Mouse (Mus musculus) liver, embryonic 16.5 days (tissue): Measurements from ENCODE around the gene Phldb3. TPM values are rescaled to one million over a fixed set of nuclear protein-coding genes. Genes with fewer than 3 reads are reported as not detected.

Source experiments
- ATAC-seq: fragments of 200-750 bp; cut with Nextera tagmentation; 2 replicates; pipeline ENCODE4 v1.8.0; 2017; ENCODE audit warnings: low read depth, mild to moderate bottlenecking, moderate number of reproducible peaks, moderate library complexity
- H3K27ac ChIP-seq: fragments of 300-500 bp; sonication (generic); 2 replicates; pipeline ENCODE4 v1.5.1; 2014; ENCODE audit warnings: mild to moderate bottlenecking, low read length
- H3K27me3 ChIP-seq: fragments of 300-500 bp; sonication (generic); 2 replicates; pipeline ENCODE4 v1.6.1; 2014; ENCODE audit warnings: low read depth, low read length, mixed read lengths; ENCODE audit not compliant: control insufficient read depth, insufficient read depth
- H3K36me3 ChIP-seq: fragments of 300-500 bp; sonication (generic); 2 replicates; pipeline ENCODE4 v1.6.1; 2014; ENCODE audit warnings: mild to moderate bottlenecking; ENCODE audit not compliant: control insufficient read depth, insufficient read depth
- H3K4me1 ChIP-seq: fragments of 300-500 bp; sonication (generic); 2 replicates; pipeline ENCODE4 v1.6.1; 2014; ENCODE audit warnings: low read depth, low read length, mixed read lengths; ENCODE audit not compliant: control insufficient read depth
- H3K4me2 ChIP-seq: fragments of 300-500 bp; sonication (generic); 2 replicates; pipeline ENCODE4 v1.6.1; 2014; ENCODE audit warnings: low read depth, low read length, mixed read lengths
- H3K4me3 ChIP-seq: fragments of 300-500 bp; sonication (generic); 2 replicates; pipeline ENCODE4 v1.5.1; 2014; ENCODE audit warnings: low read depth, mild to moderate bottlenecking, low read length
- H3K9ac ChIP-seq: fragments of 300-500 bp; sonication (generic); 2 replicates; pipeline ENCODE4 v1.6.1; 2014; ENCODE audit warnings: low read depth, low read length
- H3K9me3 ChIP-seq: fragments of 300-500 bp; sonication (generic); replicated peaks from 2 replicates; pipeline ENCODE4 v1.6.1; 2016; ENCODE audit warnings: low read length; ENCODE audit not compliant: control insufficient read depth
- WGBS: fragments of 180-500 bp; shearing (Covaris S2); extraction: QIAGEN DNeasy Blood & Tissue Kit; methylation state at CpG from one replicate; pipeline ENCODE4 v1.1.7; 2014; ENCODE audit not compliant: insufficient replicate concordance; 5-methylcytosine and 5-hydroxymethylcytosine counted together
- polyA plus RNA-seq: library from polyadenylated mRNA; unstranded; fragments of >200 nt; fragmentation: Nextera tagmentation; extraction: Ambion mirVana; gene quantifications from 2 replicates; pipeline ENCODE4 v1.2.1, GENCODE M21; 2015

Phldb3 gene
- 0.08 and 0.18 TPM in 2 replicates for polyA plus RNA-seq

- Histone ChIP-seq H3K36me3 (no peaks in the 10 kb centered on the region), H3K4me2 (peak within 1 kb of the TSS; percentile 86), H3K4me1 (peaks cover 22% of the 10 kb centered on the region), H3K9me3 (no peaks in the 10 kb centered on the region), H3K27ac (peak within 1 kb of the TSS; percentile 53), H3K4me3 (peak within 1 kb of the TSS; percentile 72), H3K9ac (peak within 1 kb of the TSS; percentile 67), H3K27me3 (peaks cover 11% of the 10 kb centered on the region)
- 3% methylated on average over 26 of the region's 27 CpGs for WGBS
- ATAC-seq = peak; percentile 48
These were observed at the start of gene Phldb3 for GRCm38 (mm10) chr7:24610144-24610878. Gene Phldb3 (plus strand): TSS chr7:24610763.

DNA sequence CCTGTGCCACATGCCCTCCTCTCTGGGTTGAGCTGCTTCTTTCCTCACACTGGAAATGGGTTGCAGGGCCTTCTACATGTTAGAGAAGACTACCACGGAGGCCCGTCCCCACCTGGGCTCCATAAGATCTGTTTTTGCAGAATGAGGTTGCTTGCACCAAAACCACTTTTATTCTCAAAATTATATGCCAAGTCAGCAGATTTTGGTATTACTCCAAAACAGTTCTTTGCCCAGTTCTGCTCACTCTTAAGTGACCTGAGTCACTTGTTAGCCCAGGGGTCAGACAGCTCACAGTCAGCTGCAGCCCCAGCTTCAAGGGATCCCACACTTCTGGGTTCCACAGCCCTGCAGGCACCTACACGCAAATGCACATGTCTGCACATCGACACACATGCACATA lies 49.1 kb upstream of the Phldb3 start:
- ATAC-seq = no peak
- Histone ChIP-seq H3K27ac (no peak overlapping the region), H3K36me3 (peaks cover 12% of the 10 kb centered on the region)

DNA sequence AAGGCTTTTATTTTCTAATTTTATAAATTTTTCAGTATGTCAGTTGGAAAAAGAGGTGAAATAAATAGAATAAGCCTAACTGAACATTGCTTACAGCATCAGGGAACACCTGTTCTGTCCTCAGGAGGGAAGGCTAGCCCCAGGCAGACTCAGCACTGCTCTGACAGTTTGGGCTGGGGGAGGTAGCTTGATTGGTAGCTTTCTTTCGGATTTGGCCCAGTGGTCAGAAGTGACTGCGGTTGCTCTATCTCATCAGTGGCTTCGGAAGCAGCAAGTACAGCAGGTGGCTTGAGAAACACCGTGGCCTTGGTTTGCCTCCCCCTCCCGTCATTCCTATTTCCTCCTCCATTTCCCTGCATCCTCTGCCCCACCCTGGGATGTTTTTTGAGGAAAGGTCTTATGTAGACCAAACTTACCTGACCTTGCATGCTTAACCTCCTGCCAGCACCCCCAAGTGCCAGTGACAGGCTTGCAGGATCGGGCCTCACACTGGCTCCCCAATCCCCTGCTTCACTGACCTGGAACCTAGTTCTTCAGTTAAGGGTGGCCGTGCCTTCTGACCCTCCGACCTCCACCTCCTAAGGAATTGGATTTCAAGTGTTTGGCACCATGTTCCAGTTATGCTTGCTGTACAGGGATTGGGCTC lies 47.2 kb upstream of the Phldb3 start:
- no peak overlapping the region for H3K27ac ChIP-seq
- no peak overlapping the region for H3K4me3 ChIP-seq
- H3K4me1 ChIP-seq = no peaks in the 10 kb centered on the region
- H3K9me3 ChIP-seq = no peaks in the 10 kb centered on the region
- H3K9ac ChIP-seq = no peak overlapping the region
- H3K36me3 ChIP-seq = peaks cover 25% of the 10 kb centered on the region
- no peaks in the 10 kb centered on the region for H3K27me3 ChIP-seq
- H3K4me2 ChIP-seq = no peak overlapping the region
- WGBS = 75% methylated on average over 8 of the region's 8 CpGs
- no peak for ATAC-seq

More for the DNA sequence above, 49.1 kb upstream of the Phldb3 start:
- no peaks in the 10 kb centered on the region for H3K27me3 ChIP-seq
- WGBS = 82% methylated on average over 4 of the region's 4 CpGs
- no peak overlapping the region for H3K4me3 ChIP-seq
- H3K9me3 ChIP-seq = no peaks in the 10 kb centered on the region
- no peak overlapping the region for H3K9ac ChIP-seq
- no peaks in the 10 kb centered on the region for H3K4me1 ChIP-seq
- no peak overlapping the region for H3K4me2 ChIP-seq

DNA sequence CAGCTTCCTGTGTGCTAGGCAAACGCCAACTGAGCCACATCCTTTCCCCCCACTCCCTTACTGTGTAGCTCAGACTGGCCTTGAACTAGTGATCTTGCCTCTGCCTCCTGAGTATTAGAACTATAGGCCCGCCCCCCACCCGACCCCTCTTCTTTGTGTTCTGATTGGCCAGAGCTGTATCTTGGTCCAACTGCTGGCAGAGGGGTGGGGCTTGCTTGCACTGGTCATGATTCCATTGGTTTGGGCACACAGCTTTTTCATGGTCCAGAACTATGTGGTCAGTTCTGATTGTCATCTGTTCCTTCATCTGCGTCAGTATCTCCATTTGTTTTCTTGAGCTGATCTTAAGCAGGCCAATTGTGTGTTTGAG lies 46.7 kb upstream of the Phldb3 start:
- H3K27me3 ChIP-seq = no peaks in the 10 kb centered on the region
- peaks cover 25% of the 10 kb centered on the region for H3K36me3 ChIP-seq
- WGBS = 67% methylated on average over 4 of the region's 4 CpGs
- H3K4me3 ChIP-seq = no peak overlapping the region
- H3K4me2 ChIP-seq = no peak overlapping the region
- no peak overlapping the region for H3K27ac ChIP-seq
- no peak for ATAC-seq
- no peak overlapping the region for H3K9ac ChIP-seq
- no peaks in the 10 kb centered on the region for H3K9me3 ChIP-seq
- no peaks in the 10 kb centered on the region for H3K4me1 ChIP-seq

GRCm38 (mm10) chr7:24564607-24565265 lies 45.8 kb upstream of the Phldb3 start:
- WGBS = 58% methylated on average over 6 of the region's 6 CpGs
- no peak overlapping the region for H3K4me2 ChIP-seq
- H3K4me3 ChIP-seq = no peak overlapping the region
- peaks cover 25% of the 10 kb centered on the region for H3K36me3 ChIP-seq
- H3K27ac ChIP-seq = no peak overlapping the region
- no peaks in the 10 kb centered on the region for H3K9me3 ChIP-seq
- ATAC-seq = peak; percentile 49; the same call in 1 of the 2 replicates
- H3K4me1 ChIP-seq = no peaks in the 10 kb centered on the region
- H3K27me3 ChIP-seq = no peaks in the 10 kb centered on the region
- no peak overlapping the region for H3K9ac ChIP-seq

GRCm38 (mm10) chr7:24565627-24566026 lies 44.9 kb upstream of the Phldb3 start:
- 86% methylated on average over 11 of the region's 11 CpGs for WGBS
- no peak overlapping the region for H3K9ac ChIP-seq
- no peaks in the 10 kb centered on the region for H3K27me3 ChIP-seq

GRCm38 (mm10) chr7:24566206-24566605 lies 44.4 kb upstream of the Phldb3 start:
- peaks cover 25% of the 10 kb centered on the region for H3K36me3 ChIP-seq

More at GRCm38 (mm10) chr7:24565627-24566026, 44.9 kb upstream of the Phldb3 start:
- H3K4me2 ChIP-seq = no peak overlapping the region
- no peak overlapping the region for H3K4me3 ChIP-seq
- no peak overlapping the region for H3K27ac ChIP-seq
- no peaks in the 10 kb centered on the region for H3K4me1 ChIP-seq
- H3K9me3 ChIP-seq = no peaks in the 10 kb centered on the region
- peaks cover 25% of the 10 kb centered on the region for H3K36me3 ChIP-seq
- ATAC-seq = no peak

DNA sequence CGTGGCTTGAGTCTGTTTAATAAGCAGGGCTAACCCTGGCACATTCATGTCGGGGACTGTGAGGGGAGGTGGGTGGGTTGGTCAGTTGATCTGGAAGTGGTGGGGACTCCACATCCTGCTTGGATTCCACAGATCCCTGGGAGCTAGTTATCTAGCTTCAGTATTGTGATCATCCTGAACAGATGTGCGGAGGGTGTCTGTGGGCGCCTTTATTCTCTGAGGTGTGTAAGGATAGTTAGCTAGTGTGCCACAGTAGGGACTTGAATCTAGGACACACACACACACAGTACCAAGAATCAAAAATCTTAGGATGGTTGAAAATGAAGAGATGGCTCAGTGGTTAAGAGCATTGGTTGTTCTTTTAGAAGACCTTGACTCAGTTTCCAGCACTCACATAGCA lies 42.1 kb upstream of the Phldb3 start:
- no peak for ATAC-seq
- H3K36me3 ChIP-seq = peaks cover 22% of the 10 kb centered on the region
- WGBS = 79% methylated on average over 4 of the region's 4 CpGs

More at GRCm38 (mm10) chr7:24566206-24566605, 44.4 kb upstream of the Phldb3 start:
- H3K9me3 ChIP-seq = no peaks in the 10 kb centered on the region
- H3K9ac ChIP-seq = no peak overlapping the region
- H3K4me3 ChIP-seq = no peak overlapping the region
- no peaks in the 10 kb centered on the region for H3K27me3 ChIP-seq
- H3K4me1 ChIP-seq = no peaks in the 10 kb centered on the region
- no peak overlapping the region for H3K4me2 ChIP-seq
- ATAC-seq = no peak
- H3K27ac ChIP-seq = no peak overlapping the region
- WGBS = 79% methylated on average over 9 of the region's 9 CpGs

More for the DNA sequence above, 42.1 kb upstream of the Phldb3 start:
- Histone ChIP-seq H3K27me3 (no peaks in the 10 kb centered on the region), H3K9me3 (no peaks in the 10 kb centered on the region), H3K9ac (no peak overlapping the region), H3K27ac (no peak overlapping the region), H3K4me3 (no peak overlapping the region), H3K4me1 (peaks cover under 1% of the 10 kb centered on the region; the same call in 1 of the 2 replicates), H3K4me2 (no peak overlapping the region)
